Mouse (Mus musculus): Measurements from ENCODE around the gene Oard1. TPM values are rescaled to one million over a fixed set of nuclear protein-coding genes. Genes with fewer than 3 reads are reported as not detected.

The Oard1 gene
- polyA plus RNA-seq, 1 experiment: 44.1 TPM

DNA sequence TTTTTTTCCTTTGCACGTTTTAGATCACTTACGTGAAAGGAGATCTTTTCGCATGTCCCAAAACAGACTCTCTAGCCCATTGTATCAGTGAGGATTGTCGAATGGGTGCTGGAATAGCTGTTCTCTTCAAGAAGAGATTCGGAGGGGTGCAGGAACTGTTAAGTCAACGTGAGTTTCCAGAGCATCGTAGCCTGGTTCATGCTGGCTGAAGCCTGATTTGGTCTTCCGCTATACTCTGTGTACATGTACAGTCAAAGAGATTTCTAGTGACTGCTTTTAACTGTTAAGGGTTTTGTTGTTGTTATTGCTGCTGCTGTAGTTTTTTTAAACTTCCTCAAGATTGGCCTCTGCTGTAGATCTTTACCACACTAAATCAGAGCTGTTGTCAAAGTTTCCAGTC, 1.4 kb downstream of the Oard1 start:
- H3K27ac ChIP-seq (ENCODE audit: control insufficient read depth, insufficient read depth, low read depth, low read length, poor library complexity): no peak overlapping the region
- peaks cover 3% of the 10 kb centered on the region for H3K4me1 ChIP-seq (ENCODE audit: control insufficient read depth, insufficient read depth, low read length)
- H3K4me3 ChIP-seq (replicated peaks; ENCODE audit: control insufficient read depth, low read depth, low read length): peak overlapping the region; percentile 37
- TF ChIP-seq POLR2A (IDR thresholded peaks at IDR 0.05; ENCODE audit: borderline replicate concordance, control insufficient read depth, low read depth, low read length) (no peak), CTCF (IDR thresholded peaks at IDR 0.05; ENCODE audit: control insufficient read depth, insufficient read depth, low read length) (no peak)
- 44% methylated on average over 8 of the region's 8 CpGs for WGBS

DNA sequence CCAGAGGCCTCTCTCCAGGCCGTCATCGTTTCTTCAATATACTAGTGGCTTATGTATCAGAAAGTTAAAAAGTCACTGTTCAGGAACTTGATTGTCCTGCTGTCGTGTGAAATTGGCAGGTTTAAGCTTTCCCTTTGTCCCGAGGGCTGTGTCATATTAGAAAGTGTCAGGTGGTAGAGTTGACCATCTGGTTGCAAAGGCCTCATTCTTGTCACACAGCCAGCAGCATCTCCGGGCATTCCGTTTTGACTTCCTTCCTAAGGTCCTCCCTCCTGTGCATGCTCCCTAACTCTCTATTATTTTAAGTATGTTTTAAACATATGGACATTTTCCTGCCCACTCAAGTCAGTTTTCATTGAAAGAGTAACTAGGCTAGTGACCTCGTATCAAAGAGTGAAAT, 6.2 kb downstream of the Oard1 start:
- 88% methylated on average over 7 of the region's 7 CpGs for WGBS

DNA sequence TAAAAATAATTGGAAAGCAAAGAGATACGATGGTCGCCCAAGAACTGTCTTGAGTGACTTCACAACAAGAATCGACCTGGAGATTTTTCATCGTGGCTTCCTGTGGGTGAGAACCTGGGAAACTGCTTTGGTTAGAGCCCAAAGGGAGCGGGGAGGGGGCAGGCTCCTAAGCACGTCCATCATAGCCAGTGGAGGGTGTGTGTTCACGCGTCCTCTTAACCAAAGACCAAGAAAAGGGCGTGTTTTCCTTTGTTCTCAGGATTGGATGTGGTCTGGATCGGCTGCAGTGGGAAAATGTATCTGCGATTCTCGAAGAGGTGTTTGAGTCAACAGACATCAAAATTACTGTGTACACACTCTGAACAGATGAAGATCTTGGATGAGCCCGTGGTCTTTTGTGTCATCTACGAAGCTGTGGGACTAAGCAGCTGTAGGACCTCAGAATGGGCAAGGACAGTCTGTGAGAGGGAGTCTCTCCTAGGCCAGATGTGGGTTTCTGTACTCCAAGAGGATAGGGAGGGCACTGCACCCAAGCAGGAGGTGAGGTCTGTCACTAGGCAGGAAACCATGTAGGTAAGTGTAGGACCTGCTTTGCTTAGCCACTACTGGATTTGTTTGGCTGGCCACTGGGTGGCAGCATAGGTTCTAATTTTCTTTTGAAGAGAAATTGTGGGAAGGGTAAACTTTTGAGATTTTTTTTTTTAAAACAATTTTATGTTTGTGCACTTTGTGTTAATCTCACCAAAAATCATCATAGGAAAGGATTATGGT, 6.8 kb downstream of the Oard1 start:
- TF ChIP-seq POLR2A (IDR thresholded peaks at IDR 0.05; ENCODE audit: borderline replicate concordance, control insufficient read depth, low read depth, low read length) (no peak), CTCF (IDR thresholded peaks at IDR 0.05; ENCODE audit: control insufficient read depth, insufficient read depth, low read length) (peak; percentile 35)
- no peak overlapping the region for H3K4me3 ChIP-seq (replicated peaks; ENCODE audit: control insufficient read depth, low read depth, low read length)
- WGBS: 90% methylated on average over 14 of the region's 14 CpGs
- no peaks in the 10 kb centered on the region; the same call in 1 of the 2 replicates for H3K4me1 ChIP-seq (ENCODE audit: control insufficient read depth, insufficient read depth, low read length)
- H3K27ac ChIP-seq (ENCODE audit: control insufficient read depth, insufficient read depth, low read depth, low read length, poor library complexity): no peak overlapping the region

More for the DNA sequence above, 6.2 kb downstream of the Oard1 start:
- Histone ChIP-seq H3K27ac (ENCODE audit: control insufficient read depth, insufficient read depth, low read depth, low read length, poor library complexity) (no peak overlapping the region), H3K4me3 (replicated peaks; ENCODE audit: control insufficient read depth, low read depth, low read length) (no peak overlapping the region), H3K4me1 (ENCODE audit: control insufficient read depth, insufficient read depth, low read length) (no peaks in the 10 kb centered on the region; the same call in 1 of the 2 replicates)
- no peak for TF ChIP-seq POLR2A (IDR thresholded peaks at IDR 0.05; ENCODE audit: borderline replicate concordance, control insufficient read depth, low read depth, low read length)
- no peak for TF ChIP-seq CTCF (IDR thresholded peaks at IDR 0.05; ENCODE audit: control insufficient read depth, insufficient read depth, low read length)

DNA sequence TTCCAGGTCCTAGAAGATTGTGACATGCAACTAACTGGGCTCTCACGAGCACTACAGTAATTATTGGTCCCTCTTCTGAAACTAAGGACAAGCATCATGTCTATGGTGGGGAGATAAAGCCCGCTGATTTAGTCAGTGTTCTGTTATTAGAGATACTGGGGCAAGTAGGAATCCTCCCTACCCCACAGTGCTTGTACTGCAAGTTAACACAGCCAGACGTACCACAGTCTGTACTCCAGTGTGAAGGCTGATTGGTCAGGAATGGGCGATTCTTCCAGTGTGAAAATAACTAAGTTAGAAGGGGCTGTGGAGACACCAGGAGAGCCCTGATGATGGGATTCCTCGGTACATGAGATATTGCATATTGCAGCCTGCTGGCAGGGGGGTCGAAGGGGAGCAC, 7.7 kb downstream of the Oard1 start:
- no peak overlapping the region for H3K4me3 ChIP-seq (replicated peaks; ENCODE audit: control insufficient read depth, low read depth, low read length)
- TF ChIP-seq CTCF (IDR thresholded peaks at IDR 0.05; ENCODE audit: control insufficient read depth, insufficient read depth, low read length) (no peak), POLR2A (IDR thresholded peaks at IDR 0.05; ENCODE audit: borderline replicate concordance, control insufficient read depth, low read depth, low read length) (no peak)
- H3K4me1 ChIP-seq (ENCODE audit: control insufficient read depth, insufficient read depth, low read length): no peaks in the 10 kb centered on the region; the same call in 1 of the 2 replicates
- WGBS: 54% methylated on average over 6 of the region's 6 CpGs
- H3K27ac ChIP-seq (ENCODE audit: control insufficient read depth, insufficient read depth, low read depth, low read length, poor library complexity): no peak overlapping the region

DNA sequence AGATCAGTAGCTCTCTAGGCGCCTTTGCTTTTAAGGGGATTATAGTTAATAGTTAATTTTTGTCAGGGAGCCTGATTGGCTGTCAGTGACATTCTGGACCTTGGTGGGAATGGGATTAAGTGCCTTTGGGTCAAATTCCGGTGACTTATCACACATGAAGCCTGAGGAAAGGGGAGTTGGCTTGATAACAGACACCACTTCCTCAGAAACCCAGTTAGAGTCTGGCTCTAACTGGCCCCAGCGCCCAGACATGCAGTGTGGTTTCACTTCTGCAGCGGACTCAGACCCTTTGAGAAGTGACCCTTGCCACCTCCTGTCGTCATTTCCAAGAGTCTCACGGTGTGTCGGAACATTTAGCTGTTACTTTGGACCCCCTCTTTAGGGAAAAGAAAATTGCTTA, 8.4 kb downstream of the Oard1 start:
- no peak for TF ChIP-seq POLR2A (IDR thresholded peaks at IDR 0.05; ENCODE audit: borderline replicate concordance, control insufficient read depth, low read depth, low read length)
- no peak for TF ChIP-seq CTCF (IDR thresholded peaks at IDR 0.05; ENCODE audit: control insufficient read depth, insufficient read depth, low read length)
- WGBS: 9% methylated on average over 7 of the region's 7 CpGs
- no peak overlapping the region; the same call in 1 of the 2 replicates for H3K27ac ChIP-seq (ENCODE audit: control insufficient read depth, insufficient read depth, low read depth, low read length, poor library complexity)
- peak overlapping the region; percentile 0 for H3K4me3 ChIP-seq (replicated peaks; ENCODE audit: control insufficient read depth, low read depth, low read length)
- H3K4me1 ChIP-seq (ENCODE audit: control insufficient read depth, insufficient read depth, low read length): no peaks in the 10 kb centered on the region; the same call in 1 of the 2 replicates

DNA sequence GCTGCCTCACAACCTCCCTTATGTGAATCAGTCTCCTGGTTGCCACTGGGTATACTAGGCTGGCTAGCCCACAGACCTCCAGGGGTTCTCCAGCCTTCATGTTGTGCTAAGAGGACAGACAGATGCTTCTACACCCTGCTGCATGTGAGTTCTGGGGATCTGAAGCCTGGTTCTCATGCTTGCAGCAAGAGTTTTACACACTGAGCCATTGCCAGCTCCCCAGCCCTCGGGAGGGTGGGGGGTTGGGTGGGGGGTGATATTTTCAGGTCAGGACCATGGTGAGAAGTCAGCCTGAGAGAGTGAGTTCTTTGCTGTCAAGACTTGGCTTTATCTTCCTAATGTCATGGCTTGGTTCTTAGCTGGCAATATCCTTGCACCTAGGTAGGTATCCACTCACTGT, 9.0 kb downstream of the Oard1 start:
- H3K27ac ChIP-seq (ENCODE audit: control insufficient read depth, insufficient read depth, low read depth, low read length, poor library complexity): peak overlapping the region; percentile 37; the same call in 1 of the 2 replicates
- no peak overlapping the region for H3K4me3 ChIP-seq (replicated peaks; ENCODE audit: control insufficient read depth, low read depth, low read length)
- H3K4me1 ChIP-seq (ENCODE audit: control insufficient read depth, insufficient read depth, low read length): no peaks in the 10 kb centered on the region; the same call in 1 of the 2 replicates
- TF ChIP-seq CTCF (IDR thresholded peaks at IDR 0.05; ENCODE audit: control insufficient read depth, insufficient read depth, low read length) (no peak), POLR2A (IDR thresholded peaks at IDR 0.05; ENCODE audit: borderline replicate concordance, control insufficient read depth, low read depth, low read length) (no peak)
- WGBS: 44% methylated on average over 1 of the region's 1 CpGs

DNA sequence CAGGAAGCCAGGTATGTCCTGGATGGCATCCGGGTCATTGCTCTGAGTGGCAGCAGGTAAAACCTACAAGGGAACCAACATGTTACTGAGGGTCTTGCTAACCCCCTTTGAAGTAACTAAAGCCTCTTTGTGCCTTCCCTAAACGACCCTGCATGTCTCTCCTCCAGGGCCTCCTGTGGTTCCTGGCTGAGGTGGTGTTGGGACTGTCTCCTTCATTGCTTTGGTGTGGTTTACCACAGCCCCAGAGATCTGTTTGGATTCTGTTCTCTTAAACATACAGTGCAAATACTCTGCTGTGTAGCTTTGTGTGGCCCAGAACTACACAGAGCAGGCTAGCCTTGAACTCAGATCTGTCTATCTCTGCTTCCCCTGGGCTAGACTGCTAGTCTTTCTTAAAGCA, 9.8 kb downstream of the Oard1 start:
- Histone ChIP-seq H3K4me1 (ENCODE audit: control insufficient read depth, insufficient read depth, low read length) (no peaks in the 10 kb centered on the region; the same call in 1 of the 2 replicates), H3K4me3 (replicated peaks; ENCODE audit: control insufficient read depth, low read depth, low read length) (no peak overlapping the region), H3K27ac (ENCODE audit: control insufficient read depth, insufficient read depth, low read depth, low read length, poor library complexity) (no peak overlapping the region)
- 44% methylated on average over 2 of the region's 2 CpGs for WGBS
- TF ChIP-seq POLR2A (IDR thresholded peaks at IDR 0.05; ENCODE audit: borderline replicate concordance, control insufficient read depth, low read depth, low read length) (no peak), CTCF (IDR thresholded peaks at IDR 0.05; ENCODE audit: control insufficient read depth, insufficient read depth, low read length) (no peak)

DNA sequence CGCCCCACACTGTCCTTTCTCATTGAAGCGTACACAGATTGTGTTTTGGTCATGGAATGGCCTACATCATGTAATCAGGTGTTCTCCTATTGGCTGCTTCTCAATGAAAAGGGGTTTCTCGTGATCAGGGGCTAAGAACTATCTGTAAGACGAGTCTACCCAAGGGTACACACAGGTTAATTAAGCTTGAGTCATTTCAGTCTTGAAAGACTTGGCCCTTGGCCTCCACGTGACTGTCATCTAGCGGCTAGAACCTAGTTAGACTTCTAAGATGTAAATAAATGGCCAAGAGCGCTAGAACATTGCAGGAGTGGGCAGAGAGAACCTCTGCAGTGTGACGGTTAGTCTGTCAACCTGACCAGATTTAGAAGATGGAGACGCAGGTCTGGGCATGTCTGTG, 14.4 kb downstream of the Oard1 start:
- no peak overlapping the region for H3K27ac ChIP-seq (ENCODE audit: control insufficient read depth, insufficient read depth, low read depth, low read length, poor library complexity)
- WGBS: 86% methylated on average over 9 of the region's 9 CpGs
- peaks cover 5% of the 10 kb centered on the region for H3K4me1 ChIP-seq (ENCODE audit: control insufficient read depth, insufficient read depth, low read length)
- TF ChIP-seq POLR2A (IDR thresholded peaks at IDR 0.05; ENCODE audit: borderline replicate concordance, control insufficient read depth, low read depth, low read length): no peak
- no peak for TF ChIP-seq CTCF (IDR thresholded peaks at IDR 0.05; ENCODE audit: control insufficient read depth, insufficient read depth, low read length)
- no peak overlapping the region for H3K4me3 ChIP-seq (replicated peaks; ENCODE audit: control insufficient read depth, low read depth, low read length)

All from bone marrow, adult 2 months (tissue).